ENCODE assay signal across 10 mouse cellular contexts in genomic region chr5:136143161-136143755, GRCm38 (mm10). TPM values are rescaled to one million over a fixed set of nuclear protein-coding genes. Genes with fewer than 3 reads are reported as not detected.
A peak's percentile ranks its signal among the peaks of the same experiment; 100 is the strongest.
DNase-seq lines count a peak whose midpoint lies in the region; ATAC-seq and TF ChIP-seq lines count a peak whose summit lies in the region.
"Had no signal": no experiment of that assay in that cellular context is flagged by ENCODE, and none has a peak within 500 bp of the region (broad histone marks: within the 10 kb centered on the region; RNA-seq: fewer than 3 reads in every experiment).

No protein-coding gene starts in this region.

- H3K4me1 ChIP-seq in intestine, postnatal 0 days (replicated peaks; ENCODE audit: control insufficient read depth, insufficient read depth, low read length) = no peaks in the 10 kb centered on the region
- H3K4me1 ChIP-seq in intestine, embryonic 16.5 days (ENCODE audit: control insufficient read depth, insufficient read depth, low read length) = 0 out of 2 replicates have a peak, but pooled peaks cover 3% of the 10 kb centered on the region
- peaks cover 12% of the 10 kb centered on the region for H3K4me1 ChIP-seq in bone marrow, adult 2 months (ENCODE audit: control insufficient read depth, insufficient read depth, low read length)

- DNase-seq in thymus, postnatal 25 days = peak; percentile 38
- DNase-seq in thymus, adult 18-20 months = no peak
- no peak for DNase-seq in left cerebral cortex, adult 11 months (ENCODE audit: low spot score)
- no peak for DNase-seq in right cerebral cortex, postnatal 4 days
- DNase-seq in layer of hippocampus, postnatal 14 days (ENCODE audit: low spot score in 2 of 2) = no peak
- DNase-seq: kidney, adult 18-20 months had no signal

- H3K36me3 ChIP-seq in intestine, postnatal 0 days (ENCODE audit: control insufficient read depth, insufficient read depth) = peaks cover 37% of the 10 kb centered on the region
- H3K36me3 ChIP-seq in intestine, embryonic 16.5 days (ENCODE audit: control insufficient read depth, insufficient read depth, low read length) = peaks cover 15% of the 10 kb centered on the region

- no peak overlapping the region for H3K4me2 ChIP-seq in intestine, postnatal 0 days (replicated peaks; ENCODE audit: low read depth)
- H3K4me2 ChIP-seq in intestine, embryonic 16.5 days (ENCODE audit: low read depth, low read length) = no peak overlapping the region
- H3K4me2 ChIP-seq: neural tube, embryonic 15.5 days had no signal

- no peak overlapping the region for H3K27ac ChIP-seq in intestine, postnatal 0 days (ENCODE audit: low read depth, low read length)
- H3K27ac ChIP-seq in intestine, embryonic 16.5 days (ENCODE audit: low read length) = no peak overlapping the region
- no peak overlapping the region for H3K27ac ChIP-seq in bone marrow, adult 2 months (ENCODE audit: control insufficient read depth, insufficient read depth, low read depth, low read length, poor library complexity)
- H3K27ac ChIP-seq: neural tube, embryonic 15.5 days had no signal

- no peaks in the 10 kb centered on the region for H3K27me3 ChIP-seq in intestine, postnatal 0 days (replicated peaks; ENCODE audit: control insufficient read depth, insufficient read depth, low read length)
- no peaks in the 10 kb centered on the region for H3K27me3 ChIP-seq in intestine, embryonic 16.5 days (replicated peaks; ENCODE audit: control insufficient read depth, insufficient read depth, low read length)
- H3K27me3 ChIP-seq: neural tube, embryonic 15.5 days had no signal

- H3K4me3 ChIP-seq in intestine, postnatal 0 days (ENCODE audit: low read depth, low read length) = no peak overlapping the region
- no peak overlapping the region for H3K4me3 ChIP-seq in intestine, embryonic 16.5 days (ENCODE audit: low read length)
- H3K4me3 ChIP-seq in bone marrow, adult 2 months (replicated peaks; ENCODE audit: control insufficient read depth, low read depth, low read length) = no peak overlapping the region
- H3K4me3 ChIP-seq: neural tube, embryonic 15.5 days had no signal

- peak; percentile 53 for TF ChIP-seq CTCF in intestine, postnatal 0 days (IDR thresholded peaks at IDR 0.05; ENCODE audit: low read depth)
- TF ChIP-seq CTCF in bone marrow, adult 2 months (IDR thresholded peaks at IDR 0.05; ENCODE audit: control insufficient read depth, insufficient read depth, low read length) = peak; percentile 41; the same call in 1 of the 2 replicates

- no peak for TF ChIP-seq POLR2A in bone marrow, adult 2 months (IDR thresholded peaks at IDR 0.05; ENCODE audit: borderline replicate concordance, control insufficient read depth, low read depth, low read length)

- no peaks in the 10 kb centered on the region for H3K9me3 ChIP-seq in intestine, postnatal 0 days (ENCODE audit: control insufficient read depth)
- no peaks in the 10 kb centered on the region for H3K9me3 ChIP-seq in intestine, embryonic 16.5 days (ENCODE audit: control insufficient read depth, low read length)
- H3K9me3 ChIP-seq: neural tube, embryonic 15.5 days had no signal

- whole genome bisulfite sequencing in intestine, postnatal 0 days = 85% methylated on average over 6 of the region's 6 CpGs
- WGBS in intestine, embryonic 16.5 days = 88% methylated on average over 6 of the region's 6 CpGs
- 87% methylated on average over 6 of the region's 6 CpGs for WGBS in bone marrow, adult 2 months

- H3K9ac ChIP-seq in intestine, postnatal 0 days (ENCODE audit: low read depth, low read length) = no peak overlapping the region
- H3K9ac ChIP-seq in intestine, embryonic 16.5 days (ENCODE audit: low read depth, low read length) = no peak overlapping the region
- H3K9ac ChIP-seq: neural tube, embryonic 15.5 days had no signal

- ATAC-seq in intestine, postnatal 0 days = no peak
- ATAC-seq in intestine, embryonic 16.5 days = no peak

RNA-seq across cellular contexts. Expression of gene Alkbh4, which starts 7.3 kb away (rescaled TPM):
- 11.0 and 12.6 TPM in 2 replicates for polyA plus RNA-seq in intestine, postnatal 0 days (2015; fragmentation: Nextera tagmentation; extraction: Ambion mirVana)
- polyA plus RNA-seq in intestine, embryonic 16.5 days (2015; fragmentation: Nextera tagmentation; extraction: Ambion mirVana) = 16.7 and 17.2 TPM in 2 replicates
- 8.8 and 14.2 TPM in 2 replicates for polyA plus RNA-seq in bone marrow, adult 2 months (2011; ENCODE audit: insufficient read depth, insufficient read length, low replicate concordance, missing spikeins)
- total RNA-seq in layer of hippocampus, postnatal 14 days (2021) = 1 to 10 TPM; 8.4 to 10.0 TPM

RNA-seq across cellular contexts. Expression of gene Lrwd1, which starts 7.4 kb away (rescaled TPM):
- 7.5 and 7.8 TPM in 2 replicates for polyA plus RNA-seq in intestine, postnatal 0 days (2015; fragmentation: Nextera tagmentation; extraction: Ambion mirVana)
- 22.3 and 22.7 TPM in 2 replicates for polyA plus RNA-seq in intestine, embryonic 16.5 days (2015; fragmentation: Nextera tagmentation; extraction: Ambion mirVana)
- 41.9 and 61.5 TPM in 2 replicates for polyA plus RNA-seq in bone marrow, adult 2 months (2011; ENCODE audit: insufficient read depth, insufficient read length, low replicate concordance, missing spikeins)
- total RNA-seq in layer of hippocampus, postnatal 14 days (2021) = 10 to 100 TPM; 15.1 to 18.5 TPM

RNA-seq across cellular contexts. Expression of gene Polr2j, which starts 26.8 kb away (rescaled TPM):
- polyA plus RNA-seq in intestine, postnatal 0 days (2015; fragmentation: Nextera tagmentation; extraction: Ambion mirVana) = 152 and 169 TPM in 2 replicates
- polyA plus RNA-seq in intestine, embryonic 16.5 days (2015; fragmentation: Nextera tagmentation; extraction: Ambion mirVana) = 212 and 230 TPM in 2 replicates
- 54.8 and 82.1 TPM in 2 replicates for polyA plus RNA-seq in bone marrow, adult 2 months (2011; ENCODE audit: insufficient read depth, insufficient read length, low replicate concordance, missing spikeins)
- total RNA-seq in layer of hippocampus, postnatal 14 days (2021) = 10 to 100 TPM; 73.6 to 82.2 TPM

RNA-seq across cellular contexts. Expression of gene Orai2, which starts 27.3 kb away (rescaled TPM):
- 4.3 and 5.1 TPM in 2 replicates for polyA plus RNA-seq in intestine, postnatal 0 days (2015; fragmentation: Nextera tagmentation; extraction: Ambion mirVana)
- polyA plus RNA-seq in intestine, embryonic 16.5 days (2015; fragmentation: Nextera tagmentation; extraction: Ambion mirVana) = 6.3 and 7.1 TPM in 2 replicates
- polyA plus RNA-seq in bone marrow, adult 2 months (2011; ENCODE audit: insufficient read depth, insufficient read length, low replicate concordance, missing spikeins) = 13.1 and 33.3 TPM in 2 replicates
- total RNA-seq in layer of hippocampus, postnatal 14 days (2021) = 100 to 1,000 TPM; 124 to 127 TPM

RNA-seq across cellular contexts. Expression of gene Prkrip1, which starts 55.5 kb away (rescaled TPM):
- polyA plus RNA-seq in intestine, postnatal 0 days (2015; fragmentation: Nextera tagmentation; extraction: Ambion mirVana) = 37.7 and 40.0 TPM in 2 replicates
- polyA plus RNA-seq in intestine, embryonic 16.5 days (2015; fragmentation: Nextera tagmentation; extraction: Ambion mirVana) = 38.5 and 44.1 TPM in 2 replicates
- 40.9 and 47.7 TPM in 2 replicates for polyA plus RNA-seq in bone marrow, adult 2 months (2011; ENCODE audit: insufficient read depth, insufficient read length, low replicate concordance, missing spikeins)
- total RNA-seq in layer of hippocampus, postnatal 14 days (2021) = 10 to 100 TPM; 39.9 to 41.5 TPM
